Mouse (Mus musculus) bone marrow macrophage, adult 2 months (primary cell): ENCODE data around the gene Tardbp.

Experiments used
- CTCF ChIP-seq: IDR thresholded peaks from 2 replicates; pipeline ENCODE4 v1.5.1; 2012; ENCODE audit warnings: low read depth, mild to moderate bottlenecking, low read length, moderate library complexity
- POLR2A ChIP-seq: IDR thresholded peaks from 2 replicates; pipeline ENCODE4 v1.6.1; 2012; ENCODE audit warnings: mild to moderate bottlenecking, low read depth, low read length, borderline replicate concordance

- TF ChIP-seq CTCF (no peak), POLR2A (no peak)
These were observed 16.7 kb upstream of the Tardbp start, which contains the start of gene Gm572 for GRCm38 (mm10) chr4:148643291-148644156.
